9 mouse cellular contexts compared by ENCODE assay signal in the genomic region with DNA sequence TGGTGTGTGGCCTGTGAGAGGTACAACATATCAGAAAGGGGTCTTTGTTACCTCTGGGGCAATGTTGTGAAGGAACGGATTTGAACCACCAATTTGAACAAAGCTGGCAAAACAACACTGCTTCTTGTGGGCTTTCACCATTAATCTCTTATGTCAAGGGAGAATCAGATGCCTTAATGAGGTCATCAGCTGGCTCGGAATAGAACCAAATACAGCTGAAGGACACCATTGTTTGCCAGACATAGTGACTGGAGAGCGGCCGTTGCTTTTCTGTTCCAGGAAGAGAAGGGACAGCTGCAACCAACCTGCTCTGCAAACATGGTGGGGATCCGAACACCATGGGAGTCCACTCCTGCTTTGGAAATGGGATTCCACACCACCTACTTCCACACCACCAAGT.
"Had no signal": no experiment of that assay in that cellular context is flagged by ENCODE, and none has a peak within 500 bp of the region (broad histone marks: within the 10 kb centered on the region; RNA-seq: fewer than 3 reads in every experiment).

No protein-coding gene starts in this region.

- DNase-seq: kidney, postnatal 10 days; kidney, postnatal 4 days; left cerebral cortex, postnatal 4 days; lung, adult 18-20 months; thymus, adult 2 months; thymus, postnatal 25 days had no signal

- H3K4me3 ChIP-seq: limb, embryonic 13.5 days; midbrain, embryonic 12.5 days had no signal

- H3K27me3 ChIP-seq: limb, embryonic 13.5 days had no signal

- H3K4me1 ChIP-seq: midbrain, embryonic 12.5 days had no signal

- H3K36me3 ChIP-seq: limb, embryonic 13.5 days; midbrain, embryonic 12.5 days had no signal

- H3K27ac ChIP-seq: limb, embryonic 13.5 days; liver, embryonic 14.5 days; midbrain, embryonic 12.5 days had no signal
